Mouse (Mus musculus) A20 (cell line): ENCODE data around the gene Apoc2.
A peak's percentile ranks its signal among the peaks of the same experiment; 100 is the strongest.

Experiments used
- DNase-seq: peaks from one replicate; pipeline ENCODE4 v3.0.0-alpha.2; 2011; ENCODE audit warnings: low read depth, low spot score

Apoc2 gene

DNA sequence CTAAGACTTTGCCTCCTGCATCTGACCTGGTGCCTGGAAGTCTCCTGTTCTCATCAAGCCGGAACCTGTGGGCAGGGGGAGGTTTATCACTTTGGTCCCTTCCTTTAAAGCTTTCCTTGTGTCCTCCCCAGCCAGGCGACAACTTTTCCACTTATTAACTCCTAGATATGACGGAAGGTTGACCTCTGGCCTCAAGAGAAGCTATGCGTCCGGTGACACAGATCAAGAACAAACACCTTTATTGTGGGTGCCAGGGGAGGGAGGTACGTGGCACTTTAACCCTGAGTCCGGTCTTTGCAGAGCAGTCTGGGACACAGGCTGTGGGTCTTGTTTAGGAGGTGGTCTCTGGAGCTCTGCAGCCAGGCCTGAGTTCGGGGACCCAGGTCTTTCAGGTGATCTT, at the start of gene Apoc2:
TSS of gene Apoc2 (minus strand) at position 70 of the 400 bp plus-strand sequence.
- no peak for DNase-seq

DNA sequence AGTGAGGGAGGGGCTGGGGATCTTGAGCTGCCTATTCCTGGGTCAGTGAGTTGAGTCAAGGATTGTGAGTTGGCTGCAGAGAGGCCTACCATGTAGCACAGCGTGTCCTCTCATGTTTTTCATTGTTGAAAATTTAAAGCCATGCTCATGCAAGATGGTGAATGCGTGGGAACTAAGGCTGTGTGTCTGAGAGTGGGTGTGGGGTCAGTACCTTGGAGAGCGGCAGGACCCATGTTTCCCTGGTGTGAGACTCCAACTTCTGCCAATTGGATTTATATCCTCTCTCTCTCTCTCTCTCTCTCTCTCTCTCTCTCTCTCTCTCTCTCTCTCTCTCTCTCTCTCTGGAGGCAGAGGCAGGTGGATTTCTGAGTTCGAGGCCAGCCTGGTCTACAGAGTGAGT, 48.8 kb upstream of the Apoc2 start:
- DNase-seq = no peak

DNA sequence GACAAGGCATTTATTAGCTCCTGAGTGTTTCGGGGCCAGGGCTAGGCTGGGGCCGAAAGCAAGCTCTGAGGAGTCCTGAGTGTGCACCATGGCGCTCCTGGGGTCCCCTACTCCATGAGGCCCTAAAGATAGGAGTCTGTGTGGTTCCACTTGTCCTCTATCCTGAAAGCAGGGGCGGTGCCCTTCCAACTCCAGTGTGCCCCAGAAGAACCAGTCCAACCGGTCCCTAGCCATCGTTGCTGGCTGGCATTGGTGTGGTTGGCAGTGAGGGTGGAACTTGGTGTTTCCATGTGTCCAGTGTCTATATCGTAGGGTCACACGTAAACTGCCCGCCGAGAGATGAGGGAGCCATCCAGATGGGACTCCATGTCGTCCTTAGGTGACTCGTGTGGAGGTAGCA, 46.4 kb upstream of the Apoc2 start:
- no peak for DNase-seq

- no peak for DNase-seq
Measured at GRCm38 (mm10) chr7:19722754-19723195, 45.0 kb upstream of the Apoc2 start.

DNA sequence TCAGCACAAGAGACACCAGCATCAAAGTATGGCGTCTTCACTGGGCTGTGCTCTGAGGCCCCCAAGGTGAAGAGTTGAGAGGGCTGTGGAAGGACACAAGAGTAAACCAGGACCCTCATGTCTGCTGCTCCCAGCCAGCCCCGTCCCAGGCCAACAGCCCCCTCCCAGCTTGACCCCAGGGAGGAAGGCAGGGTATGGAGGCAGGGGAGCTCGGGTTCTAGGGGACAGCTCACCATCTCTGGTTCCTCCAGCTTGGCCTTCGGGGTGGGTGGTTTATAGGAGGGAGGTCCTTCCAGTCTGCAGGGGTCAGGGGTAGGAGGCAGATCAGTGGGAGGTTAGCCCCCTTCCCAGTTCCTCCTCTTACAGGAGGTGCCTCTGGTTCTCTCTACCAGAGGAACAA, 41.5 kb upstream of the Apoc2 start:
- no peak for DNase-seq

- no peak for DNase-seq
Measured at GRCm38 (mm10) chr7:19718297-19718952, 40.7 kb upstream of the Apoc2 start.

GRCm38 (mm10) chr7:19717346-19717745, 39.6 kb upstream of the Apoc2 start:
- no peak for DNase-seq

- no peak for DNase-seq
Measured at GRCm38 (mm10) chr7:19716822-19717221, 39.1 kb upstream of the Apoc2 start.

- DNase-seq = no peak
Measured at GRCm38 (mm10) chr7:19716055-19716682, 38.4 kb upstream of the Apoc2 start.

DNA sequence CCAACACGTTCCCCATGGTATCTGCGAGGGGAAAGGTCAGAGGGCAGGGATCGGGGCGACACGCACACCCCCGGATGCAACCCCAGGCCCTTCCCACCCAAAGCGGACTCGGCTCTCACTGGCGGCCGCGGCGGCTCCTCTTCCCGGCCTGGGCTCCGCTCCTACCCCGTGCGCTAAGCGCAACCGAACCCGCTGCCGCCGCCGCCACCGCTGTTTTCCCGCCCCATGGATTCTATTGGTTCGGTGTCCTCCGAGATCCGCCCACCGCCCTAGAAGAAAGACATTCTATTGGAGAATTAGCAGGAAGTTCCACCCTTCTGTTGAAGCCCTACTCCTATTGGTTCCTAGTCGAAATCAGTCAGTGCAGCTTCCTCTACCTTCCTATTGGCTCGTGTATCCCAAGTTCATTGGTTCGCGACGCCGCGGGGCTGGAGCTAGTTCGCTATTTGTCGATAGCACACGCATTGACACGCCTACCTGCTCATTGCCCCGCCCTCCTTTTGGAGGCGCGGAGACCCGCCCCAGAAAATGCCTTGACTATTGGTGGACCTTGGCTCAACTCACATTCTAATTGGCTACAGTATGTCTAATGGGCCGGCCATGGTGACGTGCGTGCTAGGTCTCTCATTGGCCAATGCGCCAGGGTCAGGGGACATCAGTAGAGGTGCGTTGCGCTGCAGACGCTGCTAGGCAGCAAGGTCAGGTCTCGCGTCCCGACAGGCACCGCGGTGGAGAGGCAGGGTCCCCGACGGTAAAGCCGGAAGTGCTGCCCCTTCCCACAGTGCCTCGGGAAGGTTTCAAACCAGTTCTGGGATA, 37.7 kb upstream of the Apoc2 start, which contains the start of gene Tomm40:
TSS of gene Tomm40 (minus strand) at position 200 of the 816 bp plus-strand sequence.
- DNase-seq = peak; percentile 100

GRCm38 (mm10) chr7:19714836-19715235, 37.1 kb upstream of the Apoc2 start:
- DNase-seq = no peak

- no peak for DNase-seq
Measured at GRCm38 (mm10) chr7:19713598-19713997, 35.9 kb upstream of the Apoc2 start.

- peak; percentile 53 for DNase-seq
Measured at GRCm38 (mm10) chr7:19713196-19713595, 35.5 kb upstream of the Apoc2 start.

- peak; percentile 38 for DNase-seq
Measured at GRCm38 (mm10) chr7:19712414-19712813, 34.7 kb upstream of the Apoc2 start.

GRCm38 (mm10) chr7:19710650-19711049, 32.9 kb upstream of the Apoc2 start:
- no peak for DNase-seq

GRCm38 (mm10) chr7:19705271-19705670, 27.5 kb upstream of the Apoc2 start:
- no peak for DNase-seq

DNA sequence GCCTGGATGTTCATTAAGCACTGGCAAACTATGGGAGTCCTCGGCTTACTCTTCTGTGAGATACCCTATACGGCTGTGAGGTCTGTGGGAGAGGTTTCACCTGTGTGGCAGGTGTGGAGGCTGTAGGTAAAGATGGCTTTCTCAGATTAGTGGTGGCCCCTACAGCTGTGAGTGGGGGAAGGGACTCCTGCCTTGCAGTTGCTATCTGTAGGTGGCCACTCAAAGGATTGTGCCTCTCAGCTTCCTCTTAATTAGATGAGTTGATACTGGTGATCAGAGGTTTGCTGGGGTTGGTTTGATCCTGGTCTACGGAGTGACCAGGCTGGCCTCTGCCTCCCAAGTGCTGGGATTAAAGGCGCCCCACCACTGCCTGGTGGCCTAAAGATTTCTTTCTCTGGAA, 26.7 kb upstream of the Apoc2 start:
- no peak for DNase-seq

DNA sequence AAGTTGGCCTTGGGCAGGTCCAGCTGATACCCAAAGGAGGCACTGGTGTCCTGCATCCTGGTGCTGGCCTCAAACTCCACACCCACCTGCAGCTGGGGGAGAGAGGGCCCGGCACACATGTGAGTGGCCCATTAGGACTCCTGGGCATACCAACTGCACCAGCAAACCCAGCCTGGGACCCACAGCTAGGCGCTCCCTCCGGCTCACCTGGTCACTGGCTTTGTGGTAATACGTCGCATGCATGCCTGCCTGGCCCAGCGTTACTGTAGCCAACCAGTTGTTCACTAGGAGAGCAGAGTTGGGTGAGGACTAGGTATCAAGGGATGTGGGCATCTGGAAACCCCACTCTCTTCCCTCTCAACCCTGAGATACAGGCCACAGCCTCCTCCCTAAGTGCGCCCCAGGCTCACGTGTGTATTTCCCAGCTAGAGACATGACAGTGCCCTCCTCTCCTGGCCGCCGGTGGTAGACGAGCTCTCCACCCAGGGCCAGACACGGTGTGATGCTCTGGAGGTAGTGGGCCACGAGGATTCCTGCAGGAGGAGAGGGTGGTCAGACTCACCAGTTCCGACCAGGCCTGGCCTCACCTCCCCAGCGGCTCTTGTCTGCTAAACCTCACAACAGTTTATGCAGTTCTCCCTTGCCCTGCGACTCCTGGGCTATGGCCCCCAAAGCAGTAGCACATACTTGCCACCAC, 25.3 kb upstream of the Apoc2 start:
- no peak for DNase-seq

DNA sequence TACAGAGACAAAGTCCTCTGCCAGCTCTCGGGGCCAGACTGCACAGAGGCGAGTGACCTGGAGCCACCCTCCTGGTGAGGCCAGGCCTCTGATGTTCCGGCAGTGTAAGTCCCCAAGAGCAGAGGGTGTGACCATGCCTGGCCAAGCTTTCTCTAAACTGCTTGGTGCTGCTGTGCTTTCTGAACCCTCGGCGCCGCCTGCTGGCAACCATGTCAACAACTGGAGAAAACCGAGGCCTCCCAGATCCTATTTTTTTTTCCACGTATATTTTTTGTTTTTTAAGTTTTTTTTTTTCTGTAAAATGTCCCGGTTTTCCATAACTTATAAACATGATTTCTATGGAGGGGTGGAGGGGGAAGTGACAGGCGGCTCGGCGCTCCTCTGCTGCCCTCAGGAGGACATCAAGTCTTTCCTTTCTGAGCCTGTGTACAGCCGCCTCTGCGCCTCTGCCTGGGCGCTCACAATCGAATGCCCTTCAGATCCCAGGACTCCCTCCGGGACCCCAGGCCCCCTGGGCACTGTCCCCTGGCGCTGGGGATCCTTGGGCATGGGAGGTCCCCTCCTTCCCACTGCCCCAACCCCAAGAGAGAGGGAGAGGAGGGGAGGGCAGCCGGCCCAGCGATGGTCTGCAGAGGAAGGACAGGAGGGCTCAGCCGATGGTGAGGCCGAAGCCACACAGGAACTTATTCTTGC, 23.5 kb upstream of the Apoc2 start:
- DNase-seq = peak; percentile 82

DNA sequence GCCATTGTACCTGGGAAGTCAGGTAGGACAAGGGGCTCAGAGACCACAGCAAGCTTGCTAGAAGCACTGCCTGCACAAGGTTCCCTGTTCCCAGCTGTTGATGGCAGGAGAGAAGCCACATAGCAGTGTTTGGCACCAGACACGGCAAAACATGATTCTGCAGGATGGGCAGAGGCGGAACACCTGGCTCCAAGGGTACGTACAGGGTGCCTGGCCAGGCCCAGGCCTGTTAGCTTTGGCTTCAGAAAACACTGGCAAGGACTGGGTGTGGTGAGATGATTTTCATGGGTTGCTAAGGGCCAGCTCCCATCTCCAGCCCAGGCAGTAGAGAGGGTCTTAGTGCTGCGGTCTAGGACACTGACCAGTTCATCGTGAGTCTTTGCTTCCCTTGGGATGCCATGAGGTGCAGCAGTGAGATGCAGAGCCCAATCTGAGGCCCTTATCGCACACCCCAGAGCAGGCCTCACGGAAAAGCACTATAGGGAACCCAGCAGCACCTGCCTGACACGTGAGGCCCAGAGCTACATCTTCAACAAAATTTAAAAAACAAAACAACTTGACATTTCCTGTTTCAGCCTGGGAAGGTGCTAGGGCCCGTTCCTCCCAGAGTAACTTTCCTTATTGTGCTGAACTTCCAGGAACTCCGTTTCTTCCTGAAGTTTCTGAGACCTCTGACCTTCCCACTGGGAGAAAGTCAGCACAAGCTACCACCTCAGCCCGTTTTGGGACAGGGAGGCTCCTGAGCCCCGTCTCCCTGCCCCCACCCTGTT, 22.7 kb upstream of the Apoc2 start:
- peak; percentile 64 for DNase-seq

DNA sequence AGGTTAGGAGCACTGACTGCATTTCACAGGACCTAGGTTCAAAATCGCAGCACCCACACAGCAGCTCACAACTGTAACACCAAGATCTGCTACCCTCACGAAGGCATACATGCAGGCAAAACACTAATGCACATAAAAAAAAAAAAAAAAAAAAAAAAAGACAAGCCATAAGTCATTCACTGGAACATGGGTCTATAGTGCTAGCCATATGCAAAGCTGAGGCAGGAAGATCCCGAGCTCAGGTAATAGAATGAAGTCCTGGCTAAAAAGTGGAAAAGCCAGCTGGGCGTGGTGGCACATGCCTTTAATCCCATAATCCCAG, 22.0 kb upstream of the Apoc2 start:
- DNase-seq = no peak
